Mouse (Mus musculus) adrenal gland, adult 18-20 months (tissue): ENCODE data around the gene Abca5. TPM values are rescaled to one million over a fixed set of nuclear protein-coding genes. Genes with fewer than 3 reads are reported as not detected.

Experiments used
- DNase-seq, 2 experiments: peaks; one replicate each; pipeline ENCODE4 v3.0.0; 2021 to 2022; ENCODE audit warnings: low spot score in 2 of 2
- total RNA-seq, 2 experiments: library from RNA; stranded (reverse); gene quantifications; 1 replicate in 1 of 2; 2 replicates in 1 of 2; pipeline ENCODE4 v1.2.3; 2021

Gene Abca5
- total RNA-seq, 2 experiments from 2014 or later = 11.8 to 18.8 TPM

- no peak for DNase-seq
Measured at GRCm38 (mm10) chr11:110306475-110307168, 30.9 kb downstream of the Abca5 start.

- DNase-seq = no peak
Measured at GRCm38 (mm10) chr11:110303411-110303810, 34.1 kb downstream of the Abca5 start.

- DNase-seq = no peak
Measured at GRCm38 (mm10) chr11:110297917-110298533, 39.5 kb downstream of the Abca5 start.

GRCm38 (mm10) chr11:110290586-110290985 is 46.9 kb downstream of the Abca5 start:
- no peak for DNase-seq

- DNase-seq = no peak
Measured at GRCm38 (mm10) chr11:110288423-110288822, 49.1 kb downstream of the Abca5 start.

GRCm38 (mm10) chr11:110287694-110288093 is 49.8 kb downstream of the Abca5 start:
- DNase-seq = no peak

GRCm38 (mm10) chr11:110286331-110286730 is 51.2 kb downstream of the Abca5 start:
- DNase-seq = no peak

- DNase-seq = no peak
Measured at GRCm38 (mm10) chr11:110284849-110285248, 52.7 kb downstream of the Abca5 start.

GRCm38 (mm10) chr11:110284185-110284787 is 53.2 kb downstream of the Abca5 start:
- no peak for DNase-seq

- DNase-seq = no peak
Measured at GRCm38 (mm10) chr11:110274794-110275193, 62.7 kb downstream of the Abca5 start.

GRCm38 (mm10) chr11:110271745-110272144 is 65.8 kb downstream of the Abca5 start:
- peak; percentile 30 for DNase-seq

GRCm38 (mm10) chr11:110268244-110268844 is 69.2 kb downstream of the Abca5 start:
- DNase-seq = peak; percentile 94 to 97

GRCm38 (mm10) chr11:110267232-110267631 is 70.3 kb downstream of the Abca5 start:
- no peak for DNase-seq

- DNase-seq = no peak
Measured at GRCm38 (mm10) chr11:110266757-110267156, 70.8 kb downstream of the Abca5 start.

- no peak for DNase-seq
Measured at GRCm38 (mm10) chr11:110261867-110262266, 75.6 kb downstream of the Abca5 start.

GRCm38 (mm10) chr11:110257911-110258310 is 79.6 kb downstream of the Abca5 start:
- no peak for DNase-seq

GRCm38 (mm10) chr11:110257061-110257460 is 80.5 kb downstream of the Abca5 start:
- DNase-seq = no peak

GRCm38 (mm10) chr11:110252256-110252655 is 85.3 kb downstream of the Abca5 start:
- no peak for DNase-seq

GRCm38 (mm10) chr11:110251534-110251933 is 86.0 kb downstream of the Abca5 start, which contains the start of gene Abca6:
TSS of gene Abca6 (minus strand) at chr11:110251776.
- no peak for DNase-seq

GRCm38 (mm10) chr11:110244730-110245129 is 92.8 kb downstream of the Abca5 start:
- DNase-seq = peak; percentile 50 to 65

- DNase-seq = no peak
Measured at GRCm38 (mm10) chr11:110237466-110237865, 100.0 kb downstream of the Abca5 start.

GRCm38 (mm10) chr11:110232975-110233374 is 104.5 kb downstream of the Abca5 start:
- DNase-seq = no peak
